Mouse (Mus musculus) forebrain, embryonic 11.5 days (tissue): ENCODE data around the gene Sdhaf4. TPM values are rescaled to one million over a fixed set of nuclear protein-coding genes. Genes with fewer than 3 reads are reported as not detected.
"Not testable (repeated sequence)": the region's sequence is repeated elsewhere in the genome, so short reads cannot be mapped to it uniquely, and the experiment has no call there.

ENCODE experiments used
- ATAC-seq: fragments of 200-750 bp; cut with Nextera tagmentation; replicated peaks from 2 replicates; pipeline ENCODE4 v1.8.0; 2017; ENCODE audit warnings: moderate TSS enrichment; ENCODE audit not compliant: low FRiP score
- DNase-seq: peaks from one replicate; pipeline ENCODE4 v3.0.0-alpha.2; 2017; ENCODE audit warnings: low spot score
- H3K27ac ChIP-seq: fragments of 300-500 bp; sonication (generic); 2 replicates; pipeline ENCODE4 v1.5.1; 2014; ENCODE audit warnings: low read depth, low read length
- H3K27me3 ChIP-seq: fragments of 300-500 bp; sonication (generic); 2 replicates; pipeline ENCODE4 v1.6.1; 2014; ENCODE audit warnings: mild to moderate bottlenecking, low read length, mixed read lengths; ENCODE audit not compliant: control insufficient read depth, insufficient read depth
- H3K36me3 ChIP-seq: fragments of 300-500 bp; sonication (generic); 2 replicates; pipeline ENCODE4 v1.6.1; 2014; ENCODE audit warnings: mild to moderate bottlenecking, low read length, moderate library complexity, mixed read lengths; ENCODE audit not compliant: control insufficient read depth, insufficient read depth
- H3K4me1 ChIP-seq: fragments of 300-500 bp; sonication (generic); replicated peaks from 2 replicates; pipeline ENCODE4 v1.6.1; 2014; ENCODE audit warnings: low read length, mixed read lengths; ENCODE audit not compliant: control insufficient read depth, insufficient read depth
- H3K4me2 ChIP-seq: fragments of 300-500 bp; sonication (generic); 2 replicates; pipeline ENCODE4 v1.6.1; 2014; ENCODE audit warnings: low read depth, mild to moderate bottlenecking, low read length, moderate library complexity, mixed read lengths; ENCODE audit not compliant: severe bottlenecking
- H3K4me3 ChIP-seq: fragments of 300-500 bp; sonication (generic); 2 replicates; pipeline ENCODE4 v1.5.1; 2014; ENCODE audit warnings: low read depth, low read length
- H3K9ac ChIP-seq: fragments of 300-500 bp; sonication (generic); 2 replicates; pipeline ENCODE4 v1.6.1; 2014; ENCODE audit warnings: low read length
- H3K9me3 ChIP-seq: fragments of 300-500 bp; sonication (generic); 2 replicates; pipeline ENCODE4 v1.6.1; 2016; ENCODE audit warnings: low read length, mixed read lengths; ENCODE audit not compliant: control insufficient read depth
- WGBS: fragments of 180-500 bp; shearing (Covaris S2); extraction: QIAGEN DNeasy Blood & Tissue Kit; methylation state at CpG from one replicate; pipeline ENCODE4 v1.1.7; 2014; 5-methylcytosine and 5-hydroxymethylcytosine counted together
- polyA plus RNA-seq: library from polyadenylated mRNA; unstranded; fragments of >200 nt; fragmentation: Nextera tagmentation; extraction: Ambion mirVana; gene quantifications from 2 replicates; pipeline ENCODE4 v1.2.1, GENCODE M21; 2014

The Sdhaf4 gene
- polyA plus RNA-seq, 1 experiment from 2014 or later: 84.5 TPM

- Histone ChIP-seq H3K27me3 (no peaks in the 10 kb centered on the region), H3K4me2 (no peak overlapping the region), H3K4me3 (no peak overlapping the region), H3K36me3 (no peaks in the 10 kb centered on the region; the same call in 1 of the 2 replicates), H3K9me3 (no peaks in the 10 kb centered on the region), H3K9ac (no peak overlapping the region), H3K27ac (no peak overlapping the region), H3K4me1 (no peaks in the 10 kb centered on the region)
- DNase-seq (no peak), ATAC-seq (no peak)
- WGBS: 96% methylated on average over 5 of the region's 5 CpGs
Measured at GRCm38 (mm10) chr1:23999318-23999717, 6.1 kb downstream of the Sdhaf4 start.

GRCm38 (mm10) chr1:23998866-23999265, 6.6 kb downstream of the Sdhaf4 start:
- Histone ChIP-seq H3K27ac (no peak overlapping the region), H3K4me1 (no peaks in the 10 kb centered on the region)

GRCm38 (mm10) chr1:23998120-23998810, 7.2 kb downstream of the Sdhaf4 start:
- Histone ChIP-seq H3K4me1 (no peaks in the 10 kb centered on the region), H3K4me2 (no peak overlapping the region), H3K27ac (no peak overlapping the region), H3K27me3 (no peaks in the 10 kb centered on the region), H3K4me3 (no peak overlapping the region), H3K36me3 (no peaks in the 10 kb centered on the region; the same call in 1 of the 2 replicates), H3K9ac (no peak overlapping the region), H3K9me3 (no peaks in the 10 kb centered on the region)
- DNase-seq (no peak), ATAC-seq (no peak)
- WGBS: 93% methylated on average over 7 of the region's 7 CpGs

More at GRCm38 (mm10) chr1:23998866-23999265, 6.6 kb downstream of the Sdhaf4 start:
- H3K9ac ChIP-seq: no peak overlapping the region
- ATAC-seq (no peak), DNase-seq (no peak)
- H3K36me3 ChIP-seq: no peaks in the 10 kb centered on the region; the same call in 1 of the 2 replicates
- WGBS: 94% methylated on average over 7 of the region's 7 CpGs
- no peak overlapping the region for H3K4me3 ChIP-seq
- H3K27me3 ChIP-seq: no peaks in the 10 kb centered on the region
- H3K4me2 ChIP-seq: no peak overlapping the region
- no peaks in the 10 kb centered on the region for H3K9me3 ChIP-seq

GRCm38 (mm10) chr1:23997493-23997892, 8.0 kb downstream of the Sdhaf4 start:
- Histone ChIP-seq H3K36me3 (no peaks in the 10 kb centered on the region; the same call in 1 of the 2 replicates), H3K27ac (no peak overlapping the region), H3K4me3 (no peak overlapping the region), H3K27me3 (no peaks in the 10 kb centered on the region), H3K4me1 (no peaks in the 10 kb centered on the region), H3K9me3 (no peaks in the 10 kb centered on the region), H3K4me2 (no peak overlapping the region), H3K9ac (no peak overlapping the region)
- no peak for DNase-seq
- WGBS: 87% methylated on average over 3 of the region's 3 CpGs
- ATAC-seq: no peak

DNA sequence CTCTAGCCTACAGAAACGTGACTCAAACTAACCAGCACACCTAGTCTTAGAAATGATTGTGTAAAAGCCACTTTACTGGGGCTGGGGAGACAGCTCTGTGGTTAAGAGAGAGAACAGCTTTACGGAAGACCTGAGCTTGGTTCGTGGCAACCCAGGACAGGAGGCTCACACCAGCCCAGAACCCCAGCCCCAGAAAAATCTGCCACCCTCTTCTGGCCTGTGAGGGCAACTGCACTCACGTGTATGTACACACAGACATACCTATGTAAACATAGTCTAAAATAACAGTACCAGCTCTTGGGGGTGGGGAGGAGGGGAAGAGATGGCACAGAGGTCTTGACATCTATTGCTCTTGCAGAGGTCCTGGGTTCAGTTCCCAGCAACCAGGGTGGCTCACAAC, 10.0 kb downstream of the Sdhaf4 start:
- no peaks in the 10 kb centered on the region for H3K4me1 ChIP-seq
- no peak overlapping the region for H3K9ac ChIP-seq
- no peaks in the 10 kb centered on the region for H3K27me3 ChIP-seq
- no peak overlapping the region for H3K27ac ChIP-seq
- ATAC-seq (no peak), DNase-seq (no peak)
- H3K9me3 ChIP-seq: no peaks in the 10 kb centered on the region
- H3K4me3 ChIP-seq: no peak overlapping the region
- no peaks in the 10 kb centered on the region; the same call in 1 of the 2 replicates for H3K36me3 ChIP-seq
- no peak overlapping the region for H3K4me2 ChIP-seq
- WGBS: 94% methylated on average over 4 of the region's 4 CpGs

DNA sequence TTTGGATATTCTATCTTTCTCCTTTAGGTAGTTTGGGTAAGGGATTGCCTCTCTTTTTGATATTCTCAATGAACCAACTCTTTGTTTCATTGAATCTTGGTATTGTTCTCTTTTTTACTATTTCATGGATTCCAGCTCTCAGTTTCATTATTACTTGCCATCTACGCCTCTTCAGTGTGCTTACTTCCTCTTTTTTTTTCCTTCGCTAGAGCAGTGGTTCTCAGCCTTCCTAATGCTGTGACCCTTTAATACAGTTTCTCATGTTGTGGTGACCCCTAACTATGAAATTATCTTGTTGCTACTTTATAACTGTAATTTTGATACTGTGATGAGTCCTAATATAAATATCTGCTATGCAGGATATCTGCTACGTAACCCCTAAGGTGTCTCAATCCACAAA, 22.3 kb downstream of the Sdhaf4 start:
- WGBS: 90% methylated on average over 3 of the region's 3 CpGs
- H3K9me3 ChIP-seq: no peaks in the 10 kb centered on the region
- H3K27me3 ChIP-seq: no peaks in the 10 kb centered on the region
- no peak overlapping the region for H3K9ac ChIP-seq
- no peak overlapping the region for H3K27ac ChIP-seq
- H3K4me3 ChIP-seq: no peak overlapping the region
- no peak for DNase-seq
- ATAC-seq: no peak
- no peaks in the 10 kb centered on the region for H3K36me3 ChIP-seq
- H3K4me2 ChIP-seq: no peak overlapping the region
- H3K4me1 ChIP-seq: no peaks in the 10 kb centered on the region

DNA sequence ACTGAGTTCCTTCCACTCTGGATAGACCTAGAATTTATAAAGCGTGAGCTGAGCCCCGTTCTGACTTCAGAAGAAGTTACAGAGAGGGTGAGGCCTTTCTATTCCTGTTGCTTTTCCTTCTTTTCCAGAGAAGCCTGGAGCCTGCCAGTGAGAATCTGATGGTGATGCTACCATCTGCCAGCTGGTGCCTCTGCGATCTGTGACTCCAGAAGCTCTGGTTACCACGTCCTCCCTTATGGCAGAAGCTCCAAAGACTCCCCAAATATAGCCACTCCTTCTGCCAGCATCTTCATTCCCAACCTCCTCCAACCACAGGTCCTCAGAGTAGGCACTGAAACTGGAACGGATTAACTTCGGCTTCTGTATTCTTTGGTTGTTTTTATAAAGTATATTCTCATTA, 27.2 kb downstream of the Sdhaf4 start:
- no peak overlapping the region for H3K4me2 ChIP-seq
- ATAC-seq (no peak), DNase-seq (no peak)
- no peak overlapping the region for H3K27ac ChIP-seq
- no peak overlapping the region for H3K9ac ChIP-seq
- H3K9me3 ChIP-seq: no peaks in the 10 kb centered on the region
- 78% methylated on average over 6 of the region's 6 CpGs for WGBS
- no peaks in the 10 kb centered on the region for H3K36me3 ChIP-seq
- no peaks in the 10 kb centered on the region for H3K27me3 ChIP-seq
- no peak overlapping the region for H3K4me3 ChIP-seq
- H3K4me1 ChIP-seq: peaks cover 2% of the 10 kb centered on the region; the same call in 1 of the 2 replicates

- H3K36me3 ChIP-seq, H3K4me3 ChIP-seq, H3K27me3 ChIP-seq, H3K4me1 ChIP-seq, H3K9me3 ChIP-seq, H3K9ac ChIP-seq, DNase-seq, ATAC-seq, H3K4me2 ChIP-seq, H3K27ac ChIP-seq: not testable (repeated sequence)
- WGBS: 91% methylated on average over 3 of the region's 4 CpGs
Measured at GRCm38 (mm10) chr1:23971159-23971558, 34.3 kb downstream of the Sdhaf4 start.
